Mouse (Mus musculus): Measurements from ENCODE around the gene Abtb2. TPM values are rescaled to one million over a fixed set of nuclear protein-coding genes. Genes with fewer than 3 reads are reported as not detected.
"Not testable (repeated sequence)": the region's sequence is repeated elsewhere in the genome, so short reads cannot be mapped to it uniquely, and the experiment has no call there.

Gene Abtb2
- polyA plus RNA-seq (2014; fragmentation: Nextera tagmentation; extraction: Ambion mirVana), result 4.1 and 4.4 TPM in 2 replicates

DNA sequence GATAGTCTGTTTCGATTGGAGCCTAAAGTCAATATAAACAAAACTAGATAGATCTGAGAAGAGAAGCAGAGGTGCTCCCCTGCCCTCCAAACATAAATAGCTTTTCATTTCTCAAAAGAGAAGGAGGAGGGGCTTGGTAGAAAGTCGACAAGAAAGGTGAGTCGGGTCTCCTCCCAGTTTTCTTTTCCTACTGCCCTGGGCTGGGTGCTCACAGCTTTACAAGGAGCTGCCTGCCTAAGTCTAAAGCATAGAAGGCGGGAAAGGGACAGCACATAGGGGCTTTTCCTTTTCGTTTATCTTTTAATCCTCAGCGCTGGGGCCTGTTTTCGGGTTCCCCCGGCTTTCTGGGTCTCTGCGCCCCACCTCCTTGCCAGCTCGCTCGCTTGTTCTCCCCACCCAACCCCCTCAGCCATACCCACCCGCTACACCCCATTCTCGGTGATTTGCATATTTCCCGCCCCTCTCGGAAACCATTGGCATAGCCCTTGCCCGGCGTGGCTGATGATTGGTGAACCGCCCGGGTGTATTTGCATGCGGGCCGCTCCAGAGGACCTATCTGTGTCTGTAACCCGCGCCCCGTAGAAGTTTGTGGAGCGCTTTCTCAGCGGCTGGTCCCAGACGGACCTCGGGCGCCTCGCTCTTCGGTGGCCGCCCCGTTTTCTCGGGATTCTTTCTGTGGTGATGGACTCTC, at the start of gene Abtb2:
Gene Abtb2 (plus strand): TSS at position 579 of the 691 bp plus-strand sequence.
- no peaks in the 10 kb centered on the region for H3K36me3 ChIP-seq (ENCODE audit: control insufficient read depth, insufficient read depth, low read length)
- peak within 1 kb of the TSS; percentile 53 for H3K9ac ChIP-seq (ENCODE audit: low read length)
- peaks cover 29% of the 10 kb centered on the region for H3K4me1 ChIP-seq (replicated peaks; ENCODE audit: control insufficient read depth, insufficient read depth, low read length)
- ATAC-seq (replicated peaks; ENCODE audit: low FRiP score, low TSS enrichment, low read depth), result peak; percentile 93
- H3K9me3 ChIP-seq (ENCODE audit: control insufficient read depth, low read length), result no peaks in the 10 kb centered on the region
- peak within 1 kb of the TSS; percentile 95 for H3K4me2 ChIP-seq (ENCODE audit: low read length)
- peak within 1 kb of the TSS; percentile 65 for H3K4me3 ChIP-seq (ENCODE audit: low read depth, low read length)
- no peaks in the 10 kb centered on the region; the same call in 1 of the 2 replicates for H3K27me3 ChIP-seq (replicated peaks; ENCODE audit: control insufficient read depth, insufficient read depth, low read length)
- DNase-seq (ENCODE audit: low spot score), result peak; percentile 93
- under 1% methylated on average over 34 of the region's 34 CpGs for WGBS
- peak within 1 kb of the TSS; percentile 81 for H3K27ac ChIP-seq (ENCODE audit: low read depth)

DNA sequence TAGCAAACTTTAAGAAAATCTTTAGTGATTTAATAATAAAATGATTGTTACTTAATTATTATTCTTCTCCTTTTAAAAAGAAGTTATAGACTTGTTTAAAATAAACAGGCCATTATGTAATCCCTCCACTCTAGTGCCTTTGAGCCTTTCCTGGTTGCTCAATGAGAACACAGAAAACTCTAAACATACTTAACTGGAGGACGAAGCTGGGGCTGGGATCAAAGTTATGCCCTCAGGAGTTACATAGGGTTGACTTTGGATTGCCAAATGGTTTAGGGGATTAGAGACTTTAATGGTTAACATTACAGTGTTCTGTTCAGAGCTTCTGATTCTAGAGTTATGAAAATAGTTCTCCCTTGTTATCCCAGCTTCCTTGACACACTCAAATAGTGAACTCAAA, 49.6 kb upstream of the Abtb2 start:
- WGBS, result 35% methylated on average over 1 of the region's 1 CpGs

DNA sequence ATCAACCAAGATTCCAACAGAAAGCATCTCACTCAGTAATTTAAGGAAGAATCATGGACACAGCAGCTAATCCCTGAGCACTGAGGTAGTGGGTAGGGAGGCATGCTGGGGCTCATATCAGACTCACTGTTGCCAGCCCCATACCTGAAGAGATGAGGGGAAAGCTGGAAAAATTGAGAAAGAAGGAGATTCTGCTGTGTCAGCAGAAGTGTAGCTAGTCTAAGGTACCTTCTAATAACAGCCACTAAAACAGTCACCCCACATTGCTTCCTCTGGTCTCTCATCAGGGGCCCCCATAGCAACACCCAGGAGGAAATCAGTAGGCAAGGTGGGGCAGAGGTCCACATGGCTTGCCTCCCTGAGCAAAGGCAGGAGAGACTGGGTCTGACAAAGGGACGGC, 40.5 kb upstream of the Abtb2 start:
- Histone ChIP-seq H3K4me2 (ENCODE audit: low read length) (no peak overlapping the region), H3K9me3 (ENCODE audit: control insufficient read depth, low read length) (no peaks in the 10 kb centered on the region), H3K4me1 (replicated peaks; ENCODE audit: control insufficient read depth, insufficient read depth, low read length) (no peaks in the 10 kb centered on the region), H3K9ac (ENCODE audit: low read length) (no peak overlapping the region), H3K27ac (ENCODE audit: low read depth) (no peak overlapping the region), H3K27me3 (replicated peaks; ENCODE audit: control insufficient read depth, insufficient read depth, low read length) (no peaks in the 10 kb centered on the region), H3K36me3 (ENCODE audit: control insufficient read depth, insufficient read depth, low read length) (no peaks in the 10 kb centered on the region), H3K4me3 (ENCODE audit: low read depth, low read length) (no peak overlapping the region)
- WGBS, result 90% methylated on average over 1 of the region's 1 CpGs
- no peak for ATAC-seq (replicated peaks; ENCODE audit: low FRiP score, low TSS enrichment, low read depth)
- DNase-seq (ENCODE audit: low spot score), result no peak

More for the DNA sequence above, 49.6 kb upstream of the Abtb2 start:
- ATAC-seq (replicated peaks; ENCODE audit: low FRiP score, low TSS enrichment, low read depth) (no peak), DNase-seq (ENCODE audit: low spot score) (no peak)
- Histone ChIP-seq H3K9me3 (ENCODE audit: control insufficient read depth, low read length) (no peaks in the 10 kb centered on the region), H3K36me3 (ENCODE audit: control insufficient read depth, insufficient read depth, low read length) (no peaks in the 10 kb centered on the region), H3K27ac (ENCODE audit: low read depth) (no peak overlapping the region), H3K4me2 (ENCODE audit: low read length) (no peak overlapping the region), H3K4me1 (replicated peaks; ENCODE audit: control insufficient read depth, insufficient read depth, low read length) (no peaks in the 10 kb centered on the region), H3K27me3 (replicated peaks; ENCODE audit: control insufficient read depth, insufficient read depth, low read length) (no peaks in the 10 kb centered on the region), H3K4me3 (ENCODE audit: low read depth, low read length) (no peak overlapping the region), H3K9ac (ENCODE audit: low read length) (no peak overlapping the region)

DNA sequence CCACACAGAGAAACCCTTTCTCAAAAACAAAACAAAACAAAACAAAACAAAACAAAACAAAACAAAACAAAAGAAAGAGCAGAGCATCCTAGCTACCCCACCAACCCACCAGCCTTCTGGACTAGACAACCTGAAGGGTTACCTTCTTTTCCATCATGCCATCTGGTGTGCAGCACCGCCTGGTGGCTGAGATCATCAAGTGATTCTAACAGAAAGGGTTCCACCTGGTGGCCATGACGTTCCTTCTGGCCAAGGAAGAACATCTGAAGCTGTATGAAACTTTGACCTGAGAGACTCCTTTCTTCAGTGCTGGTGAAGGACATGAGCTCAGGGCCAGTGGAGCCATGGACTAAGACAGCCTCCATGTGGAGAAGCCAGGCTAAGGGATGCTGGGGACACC, 19.0 kb upstream of the Abtb2 start:
- H3K27ac ChIP-seq (ENCODE audit: low read depth), result no peak overlapping the region
- H3K9ac ChIP-seq (ENCODE audit: low read length), result no peak overlapping the region
- no peaks in the 10 kb centered on the region for H3K4me1 ChIP-seq (replicated peaks; ENCODE audit: control insufficient read depth, insufficient read depth, low read length)
- WGBS, result 6% methylated on average over 2 of the region's 2 CpGs
- no peak overlapping the region for H3K4me3 ChIP-seq (ENCODE audit: low read depth, low read length)
- no peak overlapping the region for H3K4me2 ChIP-seq (ENCODE audit: low read length)
- peak; percentile 27; the same call in 1 of the 2 replicates for ATAC-seq (replicated peaks; ENCODE audit: low FRiP score, low TSS enrichment, low read depth)
- H3K9me3 ChIP-seq (ENCODE audit: control insufficient read depth, low read length), result no peaks in the 10 kb centered on the region
- H3K27me3 ChIP-seq (replicated peaks; ENCODE audit: control insufficient read depth, insufficient read depth, low read length), result no peaks in the 10 kb centered on the region
- DNase-seq (ENCODE audit: low spot score), result peak; percentile 69
- no peaks in the 10 kb centered on the region for H3K36me3 ChIP-seq (ENCODE audit: control insufficient read depth, insufficient read depth, low read length)

DNA sequence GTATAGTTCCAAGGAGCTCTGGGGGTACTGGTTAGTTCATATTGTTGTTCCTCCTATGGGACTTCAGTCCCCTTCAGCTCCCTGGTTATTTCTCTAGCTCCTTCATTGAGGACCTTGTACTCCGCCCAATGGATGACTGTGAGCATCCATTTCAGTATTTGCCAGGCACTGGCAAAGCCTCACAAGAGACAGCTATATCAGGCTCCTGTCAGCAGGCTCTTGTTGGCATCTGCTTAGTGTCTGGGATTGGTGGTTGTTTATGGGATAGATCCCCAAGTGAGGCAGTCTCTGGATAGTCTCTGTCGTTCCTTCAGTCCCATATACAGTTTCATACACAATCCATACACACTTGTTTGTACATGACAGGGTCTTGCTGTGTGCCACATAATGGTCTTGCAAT, 15.8 kb upstream of the Abtb2 start:
- H3K9ac ChIP-seq (ENCODE audit: low read length); H3K9me3 ChIP-seq (ENCODE audit: control insufficient read depth, low read length); DNase-seq (ENCODE audit: low spot score); ATAC-seq (replicated peaks; ENCODE audit: low FRiP score, low TSS enrichment, low read depth); H3K27ac ChIP-seq (ENCODE audit: low read depth); H3K36me3 ChIP-seq (ENCODE audit: control insufficient read depth, insufficient read depth, low read length); H3K4me3 ChIP-seq (ENCODE audit: low read depth, low read length); H3K4me1 ChIP-seq (replicated peaks; ENCODE audit: control insufficient read depth, insufficient read depth, low read length); H3K27me3 ChIP-seq (replicated peaks; ENCODE audit: control insufficient read depth, insufficient read depth, low read length); H3K4me2 ChIP-seq (ENCODE audit: low read length): not testable (repeated sequence)
- WGBS, result 56% methylated on average over 2 of the region's 2 CpGs

DNA sequence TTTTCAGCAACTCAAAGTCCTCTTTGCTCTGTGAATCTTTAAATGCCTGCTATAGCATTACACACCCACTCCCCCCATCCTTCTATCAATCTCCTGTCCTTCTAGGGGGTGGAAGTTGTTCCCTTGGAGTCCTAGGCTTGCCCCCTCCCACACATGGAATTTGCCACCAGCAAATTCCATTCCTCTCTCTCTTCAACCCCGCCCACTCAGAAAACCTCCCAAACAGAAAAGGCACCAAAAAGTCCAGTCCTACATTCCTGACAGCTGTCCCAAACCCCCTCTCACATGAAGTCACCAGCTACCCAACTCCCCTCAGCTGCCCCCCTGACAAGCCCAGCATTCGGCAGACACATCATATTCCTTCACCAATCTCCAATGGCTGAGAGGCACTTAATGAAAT, 12.1 kb upstream of the Abtb2 start:
- H3K4me3 ChIP-seq (ENCODE audit: low read depth, low read length), result no peak overlapping the region
- DNase-seq (ENCODE audit: low spot score), result no peak
- no peak for ATAC-seq (replicated peaks; ENCODE audit: low FRiP score, low TSS enrichment, low read depth)
- H3K27me3 ChIP-seq (replicated peaks; ENCODE audit: control insufficient read depth, insufficient read depth, low read length), result no peaks in the 10 kb centered on the region
- H3K4me2 ChIP-seq (ENCODE audit: low read length), result no peak overlapping the region
- 71% methylated on average over 2 of the region's 2 CpGs for WGBS
- H3K27ac ChIP-seq (ENCODE audit: low read depth), result no peak overlapping the region
- H3K4me1 ChIP-seq (replicated peaks; ENCODE audit: control insufficient read depth, insufficient read depth, low read length), result no peaks in the 10 kb centered on the region
- no peak overlapping the region for H3K9ac ChIP-seq (ENCODE audit: low read length)
- no peaks in the 10 kb centered on the region for H3K9me3 ChIP-seq (ENCODE audit: control insufficient read depth, low read length)
- no peaks in the 10 kb centered on the region for H3K36me3 ChIP-seq (ENCODE audit: control insufficient read depth, insufficient read depth, low read length)

DNA sequence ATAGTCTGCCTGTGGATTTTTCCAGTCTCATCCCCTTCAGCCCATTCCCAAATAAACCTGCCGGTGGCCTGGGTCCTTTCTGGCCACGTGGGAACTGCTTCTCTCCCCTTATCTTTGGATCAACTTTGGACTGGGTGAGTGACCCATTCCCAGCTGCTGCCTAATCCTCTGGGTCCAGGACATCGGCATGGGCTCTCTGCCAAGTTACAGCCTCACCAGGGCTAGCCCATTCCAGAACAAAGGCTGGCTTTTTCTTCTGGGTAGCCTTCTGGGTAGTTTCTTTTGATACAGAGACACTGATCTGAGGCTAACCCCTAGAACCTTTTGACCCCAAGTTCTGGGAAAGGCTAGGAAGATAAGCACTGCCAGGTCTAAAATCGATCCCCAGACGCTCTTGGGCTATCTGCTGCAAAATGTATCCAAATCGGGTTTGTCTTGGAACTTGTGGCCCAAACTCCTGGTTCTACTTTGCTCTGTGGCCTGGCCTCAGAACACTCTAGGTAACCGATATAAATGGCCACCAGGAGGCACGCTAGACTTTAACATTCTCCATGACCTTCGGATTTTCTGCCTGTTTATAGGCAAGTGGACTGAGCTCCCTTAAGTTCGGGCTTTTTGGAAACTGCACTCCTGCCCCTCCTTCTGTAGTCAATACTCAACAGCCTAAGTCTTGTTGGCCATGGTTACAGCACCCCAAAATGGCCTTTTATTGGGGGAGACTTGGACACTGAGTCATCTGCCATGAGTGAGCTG, 9.8 kb upstream of the Abtb2 start:
- Histone ChIP-seq H3K4me3 (ENCODE audit: low read depth, low read length) (no peak overlapping the region), H3K36me3 (ENCODE audit: control insufficient read depth, insufficient read depth, low read length) (no peaks in the 10 kb centered on the region), H3K27ac (ENCODE audit: low read depth) (no peak overlapping the region), H3K9me3 (ENCODE audit: control insufficient read depth, low read length) (no peaks in the 10 kb centered on the region), H3K4me1 (replicated peaks; ENCODE audit: control insufficient read depth, insufficient read depth, low read length) (no peaks in the 10 kb centered on the region), H3K4me2 (ENCODE audit: low read length) (no peak overlapping the region), H3K9ac (ENCODE audit: low read length) (no peak overlapping the region), H3K27me3 (replicated peaks; ENCODE audit: control insufficient read depth, insufficient read depth, low read length) (no peaks in the 10 kb centered on the region)
- DNase-seq (ENCODE audit: low spot score), result no peak
- ATAC-seq (replicated peaks; ENCODE audit: low FRiP score, low TSS enrichment, low read depth), result 0 out of 2 replicates have a peak, but pooled peaks have one; percentile 18
- WGBS, result 55% methylated on average over 10 of the region's 10 CpGs

DNA sequence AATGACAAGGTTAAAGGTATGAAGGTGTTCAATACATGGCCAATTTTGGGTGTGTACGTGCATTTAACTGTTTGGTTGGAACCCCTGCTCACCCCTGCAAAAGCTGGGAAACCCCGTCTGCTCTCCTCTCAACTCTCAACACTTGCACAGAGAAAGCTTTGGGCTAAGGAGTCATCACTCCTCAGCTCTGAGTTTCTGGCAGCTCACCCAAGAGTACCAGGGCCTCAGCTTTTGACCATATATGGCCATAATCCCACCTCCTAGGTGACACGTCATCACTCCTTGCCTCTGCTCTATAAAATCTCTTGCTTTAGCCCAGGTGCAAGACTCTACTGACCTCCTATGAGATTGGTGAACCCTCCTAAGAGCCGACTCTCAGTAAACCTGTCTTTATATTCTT, 5.2 kb upstream of the Abtb2 start:
- H3K4me2 ChIP-seq (ENCODE audit: low read length), result no peak overlapping the region
- H3K27ac ChIP-seq (ENCODE audit: low read depth), result no peak overlapping the region
- H3K9me3 ChIP-seq (ENCODE audit: control insufficient read depth, low read length), result no peaks in the 10 kb centered on the region
- no peak overlapping the region for H3K9ac ChIP-seq (ENCODE audit: low read length)
- no peaks in the 10 kb centered on the region for H3K36me3 ChIP-seq (ENCODE audit: control insufficient read depth, insufficient read depth, low read length)
- H3K27me3 ChIP-seq (replicated peaks; ENCODE audit: control insufficient read depth, insufficient read depth, low read length), result no peaks in the 10 kb centered on the region; the same call in 1 of the 2 replicates
- ATAC-seq (replicated peaks; ENCODE audit: low FRiP score, low TSS enrichment, low read depth) (no peak), DNase-seq (ENCODE audit: low spot score) (no peak)
- peaks cover 10% of the 10 kb centered on the region for H3K4me1 ChIP-seq (replicated peaks; ENCODE audit: control insufficient read depth, insufficient read depth, low read length)
- no peak overlapping the region for H3K4me3 ChIP-seq (ENCODE audit: low read depth, low read length)
- 67% methylated on average over 4 of the region's 4 CpGs for WGBS
